Mouse (Mus musculus): ENCODE measurements at regions not wholly inside any gene's neighbourhood (a gene's known extent, or its start where the extent isn't known, plus 50 kb on each side); places are given as distances from the start of the nearest gene placed in this dataset.
A peak's percentile ranks its signal among the peaks of the same experiment; 100 is the strongest.
"Not testable (repeated sequence)": the region's sequence is repeated elsewhere in the genome, so short reads cannot be mapped to it uniquely, and the experiment has no call there.

DNA sequence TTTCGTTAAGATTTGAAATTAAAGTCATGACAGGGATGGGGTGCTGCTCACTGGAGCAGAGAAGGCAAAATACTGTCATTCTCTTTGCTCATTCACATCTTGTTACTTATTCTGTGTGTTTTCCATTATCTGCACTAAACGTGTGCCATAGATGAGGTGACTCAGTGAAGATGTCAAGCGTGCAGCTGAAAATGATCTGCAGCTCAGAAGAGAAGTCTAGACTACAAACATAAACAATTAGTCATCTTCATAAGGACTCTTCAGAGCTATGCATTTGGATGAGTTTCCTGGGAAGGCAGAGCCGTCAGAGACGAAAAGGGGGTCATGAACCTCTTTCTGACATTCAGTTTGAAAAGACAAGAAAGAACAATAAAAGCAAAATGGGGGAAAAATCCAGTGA lies 203.7 kb upstream of the Klf6 start:
- DNase-seq (ENCODE audit: extremely low spot score in 1 of 2, low spot score in 2 of 2) = no peak
- intact Hi-C loops (cut with DNase I) = no loop called here

DNA sequence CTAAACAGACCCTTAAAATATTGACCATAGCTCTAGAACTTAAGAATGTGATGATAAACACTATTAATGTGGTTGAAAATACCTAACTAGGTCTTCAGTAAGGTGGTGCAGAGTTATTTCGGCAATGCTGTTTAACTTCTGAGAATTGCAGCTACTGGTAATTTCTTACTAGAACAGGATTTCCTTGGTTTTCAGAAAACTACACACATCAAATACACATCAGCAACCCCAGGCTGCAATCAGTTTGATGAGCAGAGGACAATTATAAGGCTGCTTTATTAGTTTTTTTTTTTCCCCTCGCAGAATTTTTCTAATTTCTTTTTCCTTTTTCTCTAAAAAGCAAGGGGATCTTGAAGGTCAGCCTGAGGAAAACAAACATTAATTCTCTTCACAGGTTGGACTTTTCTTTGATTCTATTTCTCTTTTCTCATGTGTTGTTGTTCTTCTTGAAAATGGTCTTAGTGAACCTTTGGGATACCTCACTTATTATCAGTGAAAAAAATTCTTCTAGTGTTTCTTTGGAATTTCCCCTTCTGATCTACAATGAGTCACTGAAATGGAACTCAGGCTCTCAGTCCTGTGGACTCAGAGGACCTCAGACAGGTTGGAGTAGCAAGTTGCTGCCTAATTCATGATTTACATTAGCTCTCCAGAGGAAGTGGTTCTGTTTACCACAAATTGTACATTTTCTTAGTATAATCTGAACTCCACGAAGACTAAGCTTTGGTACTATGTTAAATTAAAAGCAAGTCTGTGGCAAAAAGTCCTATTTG lies 194.9 kb upstream of the Klf6 start:
- intact Hi-C loops (cut with DNase I) = no loop called here
- no peak for DNase-seq (ENCODE audit: extremely low spot score in 1 of 2, low spot score in 2 of 2)

DNA sequence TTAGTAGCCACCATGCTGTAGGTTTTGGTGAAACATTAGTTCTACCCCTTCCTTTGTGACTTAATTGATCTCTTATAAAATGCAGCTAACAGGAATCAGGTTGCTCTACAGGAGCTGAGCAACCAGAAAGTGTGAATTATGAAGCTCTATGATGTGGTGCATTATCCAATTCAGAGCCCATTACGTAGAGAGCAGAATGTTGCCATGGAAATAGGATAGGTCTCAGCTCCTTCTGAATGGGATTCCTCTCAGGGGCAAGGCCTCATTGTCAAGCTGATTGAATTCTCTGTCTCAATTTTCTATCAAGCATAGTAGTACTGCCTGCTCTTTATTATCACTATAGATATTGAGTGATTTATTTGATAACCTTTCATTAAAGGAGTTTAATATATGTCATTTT lies 185.6 kb upstream of the Klf6 start:
- intact Hi-C loops (cut with DNase I) = no loop called here
- DNase-seq (ENCODE audit: extremely low spot score in 1 of 2, low spot score in 2 of 2) = no peak

DNA sequence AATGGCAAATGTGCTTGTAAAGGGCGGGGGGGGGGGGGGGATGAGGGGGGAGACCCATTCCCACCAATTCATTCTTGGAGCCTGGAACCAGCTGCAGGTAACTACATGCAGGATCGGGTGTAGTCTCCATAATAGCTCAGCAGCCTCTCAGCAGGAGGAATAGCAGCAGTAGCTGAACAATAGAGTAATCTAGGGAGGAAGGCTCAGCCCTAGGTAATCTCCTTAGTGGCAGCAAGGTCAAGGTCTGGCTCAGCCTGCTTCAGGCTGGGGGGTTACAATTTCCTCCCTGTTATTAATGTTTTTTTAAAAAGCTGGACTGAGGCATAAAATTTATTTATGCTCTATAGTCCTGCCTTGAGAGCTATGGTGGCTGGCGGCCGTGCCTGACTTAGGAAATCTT lies 171.2 kb upstream of the Klf6 start:
- intact Hi-C loops (cut with DNase I) = no loop called here
- no peak for DNase-seq (ENCODE audit: extremely low spot score in 1 of 2, low spot score in 2 of 2)

DNA sequence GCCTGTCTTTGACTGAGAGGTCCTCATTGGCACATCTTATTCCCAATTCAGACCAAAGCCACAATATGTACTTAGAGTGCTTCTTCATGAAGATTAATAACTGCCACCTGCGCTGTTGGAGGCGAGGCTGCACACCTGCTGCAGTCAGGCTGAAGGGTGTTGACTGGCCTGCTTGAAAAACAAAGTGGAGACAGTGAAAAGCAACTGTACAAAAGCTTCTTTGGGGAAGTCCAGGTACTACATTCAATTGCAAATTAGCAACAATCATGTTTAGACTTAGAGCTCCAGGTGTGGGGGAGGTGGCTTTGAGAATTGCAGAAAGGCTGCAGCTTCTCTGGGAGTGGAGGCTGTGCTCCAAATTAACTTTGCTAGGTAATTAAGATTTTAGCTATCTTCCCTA lies 170.6 kb upstream of the Klf6 start:
- DNase-seq (ENCODE audit: extremely low spot score in 1 of 2, low spot score in 2 of 2); intact Hi-C loops (cut with DNase I): not testable (repeated sequence)

DNA sequence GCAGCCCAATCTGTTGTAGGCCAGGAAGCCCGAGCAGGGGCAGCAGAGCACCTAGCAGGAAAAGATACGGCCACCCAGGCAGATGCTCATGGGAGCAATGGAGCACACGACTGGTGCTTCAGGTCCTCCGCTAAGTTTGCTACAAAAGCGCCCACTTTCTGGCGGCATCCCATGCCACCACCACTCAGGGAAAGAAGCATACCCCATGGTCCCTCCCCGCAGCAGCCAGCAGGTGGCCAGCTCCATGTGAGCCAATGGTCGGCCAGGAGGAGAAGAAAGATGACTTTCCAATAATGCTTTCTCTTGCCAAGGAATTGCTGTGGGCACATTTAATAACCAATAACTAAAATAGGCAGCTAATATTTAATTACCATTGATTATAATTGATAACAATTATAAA lies 166.7 kb upstream of the Klf6 start:
- DNase-seq (ENCODE audit: extremely low spot score in 1 of 2, low spot score in 2 of 2) = no peak
- intact Hi-C loops (cut with DNase I) = no loop called here

DNA sequence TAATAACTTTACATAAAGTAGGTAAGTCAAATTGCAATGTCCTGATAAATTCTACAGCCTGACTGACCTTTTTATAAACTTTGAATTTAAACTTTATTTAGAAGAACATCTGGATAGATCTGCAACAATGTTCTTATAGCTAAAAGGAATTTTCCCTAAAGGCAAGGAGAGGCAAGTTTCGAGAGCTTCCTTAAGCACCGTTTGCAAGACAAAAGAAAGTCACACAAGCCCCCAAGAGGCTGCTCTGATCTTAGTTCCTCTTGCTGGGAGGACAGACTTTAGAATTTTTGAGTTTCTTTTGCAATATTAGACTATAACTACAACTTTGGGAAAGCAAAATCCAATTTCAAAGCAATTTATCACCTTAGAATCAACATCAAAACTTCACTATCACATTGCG lies 165.7 kb upstream of the Klf6 start:
- intact Hi-C loops (cut with DNase I) = not testable (repeated sequence)

DNA sequence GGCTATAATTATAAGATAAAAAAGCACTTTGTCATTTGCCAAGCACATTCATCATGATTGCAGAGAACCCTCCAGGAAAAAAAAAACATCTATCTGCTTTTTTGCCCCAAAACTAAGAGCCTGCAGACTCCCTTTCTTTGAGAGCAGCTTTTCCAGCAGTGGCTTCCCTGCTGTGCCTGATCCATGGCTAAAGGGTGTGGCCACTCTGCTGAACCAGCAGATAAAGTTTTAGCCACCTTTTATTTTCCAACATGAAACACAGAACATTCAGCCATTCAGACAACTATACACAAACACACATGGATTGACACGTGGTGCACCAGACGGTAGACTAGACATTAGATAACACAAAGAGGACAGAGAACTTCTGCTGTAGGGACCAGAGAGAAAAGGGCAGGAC lies 164.9 kb upstream of the Klf6 start:
- intact Hi-C loops (cut with DNase I) = no loop called here
- no peak for DNase-seq (ENCODE audit: extremely low spot score in 1 of 2, low spot score in 2 of 2)

More for the DNA sequence above, 165.7 kb upstream of the Klf6 start:
- not testable (repeated sequence) for DNase-seq (ENCODE audit: extremely low spot score in 1 of 2, low spot score in 2 of 2)

DNA sequence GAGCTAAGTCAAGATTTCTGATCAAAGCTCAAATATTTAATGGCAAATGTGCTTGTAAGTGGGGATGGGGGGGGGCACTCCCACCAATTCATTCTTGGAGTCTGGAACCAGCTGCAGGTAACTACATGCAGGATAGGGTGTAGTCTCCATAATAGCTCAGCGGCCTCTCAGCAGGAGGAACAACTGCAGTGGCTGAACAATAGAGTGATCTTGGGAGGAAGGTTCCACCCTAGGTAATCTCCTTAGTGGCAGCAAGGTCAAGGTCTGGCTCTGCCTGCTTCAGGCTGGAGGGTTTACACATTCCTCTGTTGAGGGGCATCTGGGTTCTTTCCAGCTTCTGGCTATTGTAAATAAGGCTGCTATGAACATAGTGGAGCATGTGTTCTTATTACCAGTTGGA lies 164.0 kb upstream of the Klf6 start:
- DNase-seq (ENCODE audit: extremely low spot score in 1 of 2, low spot score in 2 of 2); intact Hi-C loops (cut with DNase I): not testable (repeated sequence)

DNA sequence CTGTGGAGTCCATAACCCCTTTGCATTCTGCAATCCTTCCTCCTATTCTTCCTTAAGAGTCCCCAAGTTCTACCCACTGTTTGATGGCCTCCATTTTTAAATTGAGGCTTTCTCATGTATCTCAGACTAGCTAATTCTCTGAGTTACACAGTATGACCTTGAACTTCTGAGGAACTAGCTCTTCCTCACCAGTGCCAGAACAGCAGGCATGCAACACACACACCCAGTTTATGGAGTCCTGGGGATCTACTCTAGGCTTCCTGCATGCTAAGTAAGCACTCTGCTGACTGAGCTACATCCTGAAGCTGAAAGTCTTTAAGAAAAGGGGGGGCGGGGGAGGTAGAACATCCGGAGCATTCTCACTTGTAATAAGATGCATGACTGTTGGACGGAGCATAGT lies 159.2 kb upstream of the Klf6 start:
- intact Hi-C loops (cut with DNase I) = no loop called here
- DNase-seq (ENCODE audit: extremely low spot score in 1 of 2, low spot score in 2 of 2) = no peak

DNA sequence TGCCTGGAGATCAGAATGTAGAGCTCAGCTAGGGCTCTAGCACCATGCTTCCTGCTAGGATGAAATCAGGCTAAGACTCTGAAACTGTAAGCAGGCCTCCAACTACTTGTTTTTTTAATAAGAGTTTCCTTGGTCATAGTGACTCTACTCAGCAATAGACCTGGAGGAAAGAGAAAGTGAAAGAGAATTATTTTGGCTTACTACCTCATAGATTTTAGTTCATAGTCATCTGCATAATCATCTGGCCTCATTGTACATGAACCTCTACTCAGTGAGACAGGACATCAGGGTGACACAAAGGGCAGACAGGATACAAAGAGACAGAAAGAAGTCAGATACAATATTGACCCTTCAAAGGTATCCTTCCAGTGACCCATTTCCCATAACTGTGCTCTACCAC lies 156.3 kb upstream of the Klf6 start:
- no peak for DNase-seq (ENCODE audit: extremely low spot score in 1 of 2, low spot score in 2 of 2)
- intact Hi-C loops (cut with DNase I) = no loop called here

DNA sequence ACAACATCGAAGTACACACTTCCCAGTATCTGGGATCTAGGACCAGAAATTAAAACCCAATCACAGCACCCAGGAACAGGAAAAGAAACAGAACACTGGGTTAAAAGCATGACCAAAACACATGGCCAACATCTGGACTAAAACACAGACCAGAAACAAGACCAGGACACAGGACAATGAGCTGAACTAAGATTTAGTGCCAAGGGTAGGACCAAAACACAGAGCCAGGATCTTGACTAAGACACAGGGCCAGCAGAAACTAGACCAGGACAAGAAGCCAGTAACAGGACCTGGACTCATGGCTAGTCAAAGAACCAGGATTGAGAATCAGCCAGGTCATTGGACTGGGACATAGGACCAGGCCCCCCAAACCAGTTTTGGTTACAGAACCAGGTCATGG lies 149.6 kb upstream of the Klf6 start:
- no peak for DNase-seq (ENCODE audit: extremely low spot score in 1 of 2, low spot score in 2 of 2)
- intact Hi-C loops (cut with DNase I) = no loop called here

DNA sequence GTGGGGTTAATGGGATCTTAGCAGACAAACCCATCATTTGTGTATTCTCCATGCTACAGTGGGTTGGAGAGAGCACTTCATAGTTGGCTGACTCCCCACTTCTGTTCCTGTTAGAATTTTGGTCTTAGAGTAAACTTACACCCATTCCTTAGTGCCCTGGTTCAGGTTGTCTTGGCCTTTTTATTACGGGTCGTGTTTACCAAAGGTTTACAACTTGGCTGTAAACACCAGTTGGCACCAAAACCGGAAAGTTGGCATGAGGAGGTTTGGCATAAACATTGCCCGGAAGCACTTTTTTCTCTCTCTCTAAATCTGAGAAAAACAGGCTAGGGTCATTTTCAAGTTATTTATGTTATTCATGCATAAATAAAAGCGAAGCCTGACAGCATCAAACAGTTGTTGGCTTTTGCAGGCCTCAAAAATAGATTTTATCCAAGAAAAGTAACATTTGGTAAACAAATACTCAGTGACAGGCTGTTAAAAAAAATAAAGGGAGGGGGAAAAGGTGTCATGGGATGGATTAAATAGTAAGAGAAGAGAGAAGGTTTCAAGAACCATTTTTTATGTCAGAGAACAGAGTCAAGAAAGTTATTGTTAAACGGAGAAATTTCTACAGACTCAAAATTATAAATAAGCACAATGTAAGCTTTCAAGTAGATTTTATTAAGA lies 148.0 kb upstream of the Klf6 start:
- DNase-seq (ENCODE audit: extremely low spot score in 1 of 2, low spot score in 2 of 2) = no peak
- intact Hi-C loops (cut with DNase I) = no loop called here

DNA sequence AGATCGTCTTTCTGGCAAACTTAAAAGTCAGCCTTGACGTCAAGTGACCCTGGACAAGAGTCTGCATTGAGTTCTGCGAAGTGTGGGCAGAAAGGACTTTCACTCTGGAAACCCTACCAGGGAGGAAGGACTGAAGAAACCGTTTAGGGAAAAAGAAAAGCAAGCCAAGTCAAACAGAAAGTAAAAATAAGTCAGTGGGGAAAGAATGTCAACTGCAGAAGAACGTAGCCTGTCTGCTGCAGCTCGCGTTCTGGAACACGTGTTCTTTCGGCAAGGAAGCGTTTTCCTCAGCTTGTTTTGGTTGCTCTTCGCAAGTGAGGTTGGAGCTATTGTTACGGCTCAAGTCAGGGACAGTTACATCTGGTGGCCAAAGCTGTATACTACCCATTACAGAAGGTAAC lies 147.1 kb upstream of the Klf6 start:
- intact Hi-C loops (cut with DNase I) = no loop called here
- DNase-seq (ENCODE audit: extremely low spot score in 1 of 2, low spot score in 2 of 2) = peak in 1 of 2 experiments; percentile 36

DNA sequence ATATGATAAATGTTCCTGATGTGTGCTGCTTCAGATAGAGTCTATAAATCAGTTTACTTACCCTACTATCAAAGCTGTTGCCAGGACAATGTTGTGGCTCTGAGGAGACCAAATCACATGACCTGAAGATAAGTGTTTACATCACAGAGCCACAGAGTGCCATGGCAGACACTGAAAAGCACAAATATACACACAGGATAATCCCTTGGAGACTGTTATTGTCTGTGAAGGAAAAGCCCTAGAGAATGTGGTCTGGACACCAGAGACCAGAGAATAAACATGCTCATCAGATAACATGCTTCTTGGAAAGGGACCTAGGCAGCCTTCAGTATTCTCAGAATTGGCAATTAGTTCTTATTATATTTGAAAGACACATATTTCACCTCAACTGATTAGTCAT lies 146.5 kb upstream of the Klf6 start:
- no peak for DNase-seq (ENCODE audit: extremely low spot score in 1 of 2, low spot score in 2 of 2)
- intact Hi-C loops (cut with DNase I) = no loop called here

DNA sequence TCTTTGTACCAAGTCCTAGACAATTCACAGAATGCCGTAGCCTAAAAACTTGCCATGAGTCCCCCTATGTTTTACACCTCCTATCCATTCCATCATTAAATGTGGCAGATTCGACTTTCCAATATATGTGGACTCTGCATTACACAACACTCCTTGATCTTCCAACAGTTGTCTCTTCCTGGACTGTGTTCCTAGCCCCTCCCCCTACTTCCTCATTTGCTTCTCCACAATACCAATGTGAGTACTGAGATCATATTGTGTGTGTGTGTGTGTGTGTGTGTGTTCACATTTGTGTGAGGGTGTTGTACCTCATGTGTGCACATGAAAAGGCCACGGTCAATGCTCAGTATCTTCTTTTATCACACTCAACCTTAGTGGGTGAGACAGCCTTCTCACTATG lies 144.5 kb upstream of the Klf6 start:
- intact Hi-C loops (cut with DNase I) = no loop called here

DNA sequence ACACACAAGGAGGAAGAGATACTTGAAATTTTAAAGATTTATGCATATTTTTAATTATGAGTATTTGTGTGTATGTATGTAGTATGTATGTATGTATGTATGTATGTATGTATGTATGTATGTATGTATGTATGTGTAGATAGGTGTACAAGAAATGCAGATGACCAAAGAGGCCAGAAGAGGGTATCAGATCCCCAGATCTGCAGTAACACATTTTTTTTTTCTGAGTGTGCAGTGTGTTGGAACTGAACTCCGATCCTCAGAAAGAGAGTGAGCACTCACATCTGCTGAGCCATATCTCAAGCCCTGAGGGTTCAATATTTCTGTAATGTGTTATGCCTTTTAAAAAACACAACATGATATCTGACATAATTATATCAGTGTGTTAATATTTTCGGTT lies 138.0 kb upstream of the Klf6 start:
- DNase-seq (ENCODE audit: extremely low spot score in 1 of 2, low spot score in 2 of 2) = no peak
- intact Hi-C loops (cut with DNase I) = no loop called here

More for the DNA sequence above, 144.5 kb upstream of the Klf6 start:
- DNase-seq (ENCODE audit: extremely low spot score in 1 of 2, low spot score in 2 of 2) = no peak

DNA sequence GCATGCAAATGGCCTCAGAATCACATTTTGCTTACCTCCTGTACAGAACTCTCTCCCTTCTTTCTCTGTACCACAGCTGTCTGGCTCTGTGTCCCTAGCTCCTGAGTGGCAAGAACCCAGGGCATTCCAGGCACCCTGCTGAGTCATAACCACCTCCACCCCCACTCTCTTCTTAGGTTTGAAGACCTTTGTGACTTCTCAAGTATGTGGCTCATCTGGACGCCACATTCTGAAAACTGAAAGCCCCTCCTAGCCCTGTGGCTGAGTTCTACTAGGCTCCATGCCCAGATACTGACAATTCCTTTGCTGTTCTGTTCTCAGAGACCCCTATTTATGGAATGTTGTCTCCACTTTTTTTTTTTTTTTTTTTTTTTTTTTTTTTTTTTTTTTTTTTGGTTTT lies 136.9 kb upstream of the Klf6 start:
- no peak for DNase-seq (ENCODE audit: extremely low spot score in 1 of 2, low spot score in 2 of 2)
- intact Hi-C loops (cut with DNase I) = no loop called here

DNA sequence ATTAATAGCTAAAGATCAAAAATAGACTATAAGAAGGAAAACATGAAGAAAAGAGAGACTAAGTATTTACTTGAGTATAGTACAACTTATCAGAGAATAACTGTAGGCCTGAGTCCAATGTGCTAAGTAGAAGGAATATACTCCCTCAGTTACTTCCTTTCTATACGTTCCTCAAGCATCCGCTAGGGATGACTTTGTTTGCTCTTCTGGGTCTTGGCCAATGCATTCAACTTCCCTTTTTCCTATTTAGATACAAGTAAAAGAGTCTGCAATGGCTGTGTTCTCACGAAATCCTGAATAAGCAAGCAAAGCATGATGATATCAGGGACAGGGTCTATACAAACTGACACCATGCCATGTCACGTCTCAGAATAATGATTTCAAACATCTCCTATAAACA lies 135.3 kb upstream of the Klf6 start:
- intact Hi-C loops (cut with DNase I) = loop anchor here (5.0 kb wide), 1 partner anchor 136 kb away; the partner anchor contains the start of gene Klf6

DNA sequence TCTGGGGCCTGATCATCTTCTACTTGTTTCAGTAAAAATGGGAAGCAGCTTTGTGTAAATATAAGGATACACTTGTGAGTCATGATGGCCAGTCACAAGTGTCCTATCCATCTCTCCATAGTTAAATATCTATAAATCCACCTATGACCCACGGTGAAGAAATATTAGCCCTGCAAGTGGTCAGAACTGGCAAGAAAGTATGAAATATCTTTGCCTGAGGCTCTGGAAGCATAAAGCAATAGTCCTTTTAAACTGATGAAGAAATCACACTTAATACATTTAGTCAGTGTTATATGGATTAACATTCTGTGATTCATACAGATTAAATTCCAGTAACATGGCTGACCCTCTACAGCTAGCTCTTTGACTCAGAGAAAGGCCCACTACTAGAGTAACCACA lies 134.8 kb upstream of the Klf6 start:
- intact Hi-C loops (cut with DNase I) = loop anchor here (5.0 kb wide), 1 partner anchor 136 kb away; the partner anchor contains the start of gene Klf6
- no peak for DNase-seq (ENCODE audit: extremely low spot score in 1 of 2, low spot score in 2 of 2)

More for the DNA sequence above, 135.3 kb upstream of the Klf6 start:
- no peak for DNase-seq (ENCODE audit: extremely low spot score in 1 of 2, low spot score in 2 of 2)

Data from left cerebral cortex, postnatal 10 days (tissue).